Mouse (Mus musculus): ENCODE data around the gene Lrrc47.

DNA sequence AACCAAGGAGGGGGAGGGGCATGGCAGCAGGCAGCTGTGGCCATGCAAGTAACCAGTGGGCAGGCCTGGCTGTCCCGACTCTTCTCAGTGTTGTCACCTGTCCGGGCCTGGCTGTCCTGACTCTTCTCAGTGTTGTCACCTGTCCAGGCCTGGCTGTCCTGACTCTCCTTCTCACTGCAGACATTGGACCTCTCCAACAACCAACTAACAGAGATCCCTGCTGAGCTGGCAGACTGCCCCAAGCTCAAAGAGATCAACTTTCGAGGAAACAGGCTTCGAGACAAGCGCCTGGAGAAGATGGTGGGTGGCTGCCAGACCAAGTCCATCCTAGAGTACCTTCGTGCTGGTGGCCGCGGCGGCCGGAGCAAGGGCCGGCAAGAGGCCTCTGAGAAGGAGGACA lies 3.9 kb downstream of the Lrrc47 start:
- TF ChIP-seq CTCF (IDR thresholded peaks at IDR 0.05; ENCODE audit: extremely low read depth, insufficient read depth, low read length) (no peak), POLR2A (IDR thresholded peaks at IDR 0.05; ENCODE audit: extremely low read depth, insufficient read depth, low read length) (no peak)

All from cortical plate, adult 2 months (tissue).